Mouse (Mus musculus): ENCODE measurements around the gene Prune1.

DNA sequence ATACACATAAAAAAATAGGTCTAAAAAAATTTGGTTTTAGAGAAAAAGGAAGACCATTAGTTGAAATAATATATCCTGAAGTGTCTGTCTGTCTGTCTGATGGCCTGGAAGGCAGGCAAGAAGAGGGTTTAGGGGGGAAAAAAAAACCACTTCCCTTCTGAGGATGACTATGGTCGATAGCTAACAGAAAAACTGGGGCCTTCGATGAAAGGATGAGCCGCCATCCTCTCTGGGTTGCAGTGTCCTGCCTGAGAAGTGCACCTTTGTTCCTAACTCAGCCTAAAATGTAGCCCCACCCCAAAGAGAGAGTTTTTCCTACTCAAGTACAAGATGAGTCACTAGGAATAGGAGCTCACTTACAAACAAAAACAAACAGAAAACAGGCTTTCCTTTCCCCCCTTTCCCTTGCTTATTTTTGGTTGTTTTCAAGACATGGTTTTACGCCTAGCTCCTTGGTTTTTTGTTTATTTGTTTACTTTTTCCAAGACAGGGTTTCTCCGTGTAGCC is 5.4 kb downstream of the Prune1 start:
- TF ChIP-seq CTCF (IDR thresholded peaks at IDR 0.05; ENCODE audit: borderline replicate concordance, insufficient read depth, low read length) (no peak), POLR2A (IDR thresholded peaks at IDR 0.05; ENCODE audit: low read depth, low read length) (no peak)
